Mouse (Mus musculus): Measurements from ENCODE around the gene Nr1d2.
"Not testable (repeated sequence)": the region's sequence is repeated elsewhere in the genome, so short reads cannot be mapped to it uniquely, and the experiment has no call there.

Nr1d2 gene

GRCm38 (mm10) chr14:18233076-18233475, 5.9 kb downstream of the Nr1d2 start:
- DNase-seq (ENCODE audit: low read depth, low spot score): no peak

- DNase-seq (ENCODE audit: low read depth, low spot score): not testable (repeated sequence)
Measured at GRCm38 (mm10) chr14:18231866-18232265, 7.1 kb downstream of the Nr1d2 start.

- DNase-seq (ENCODE audit: low read depth, low spot score): not testable (repeated sequence)
Measured at GRCm38 (mm10) chr14:18229751-18230150, 9.2 kb downstream of the Nr1d2 start.

DNA sequence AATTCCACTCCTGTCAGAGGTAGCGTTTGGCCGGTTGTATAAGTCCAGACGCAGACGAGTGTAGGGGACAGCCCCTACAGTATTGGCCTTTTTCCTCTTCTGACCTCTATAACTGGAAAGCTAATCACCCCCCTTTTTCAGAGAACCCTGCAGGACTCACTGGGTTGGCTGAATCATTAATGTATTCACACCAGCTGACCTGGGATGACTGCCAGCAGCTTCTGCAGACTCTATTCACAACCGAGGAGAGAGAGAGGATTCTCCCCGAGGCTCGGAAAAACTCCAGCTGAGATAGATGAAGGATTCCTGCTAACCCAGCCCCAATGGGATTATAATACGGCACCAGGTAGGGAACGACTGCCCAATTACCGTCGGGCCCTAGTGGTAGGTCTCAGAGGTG, 12.7 kb downstream of the Nr1d2 start:
- DNase-seq (ENCODE audit: low read depth, low spot score): not testable (repeated sequence)

DNA sequence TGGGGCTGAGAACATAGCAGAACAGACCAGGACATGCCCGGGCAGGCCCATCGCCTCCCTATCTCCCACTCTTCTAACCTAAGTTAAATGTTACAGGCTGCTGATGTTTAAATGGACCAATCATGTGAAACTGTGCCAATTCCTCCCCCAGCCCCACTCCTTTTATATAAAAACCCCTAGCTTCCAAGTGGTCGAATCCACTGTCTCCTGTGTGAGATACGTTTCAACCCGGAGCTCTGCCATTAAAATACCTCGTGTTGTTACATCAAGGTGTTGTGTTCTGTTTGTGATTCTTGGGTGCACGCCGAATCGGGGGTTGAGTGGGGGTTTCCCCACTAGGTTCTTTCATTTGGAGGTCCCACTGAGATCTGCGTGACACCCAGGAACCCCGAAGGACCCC, 13.5 kb downstream of the Nr1d2 start:
- DNase-seq (ENCODE audit: low read depth, low spot score): not testable (repeated sequence)

- DNase-seq (ENCODE audit: low read depth, low spot score): no peak
Measured at GRCm38 (mm10) chr14:18221977-18222376, 16.9 kb downstream of the Nr1d2 start.

GRCm38 (mm10) chr14:18217158-18217557, 21.8 kb downstream of the Nr1d2 start:
- no peak for DNase-seq (ENCODE audit: low read depth, low spot score)

- no peak for DNase-seq (ENCODE audit: low read depth, low spot score)
Measured at GRCm38 (mm10) chr14:18216428-18216827, 22.5 kb downstream of the Nr1d2 start.

DNA sequence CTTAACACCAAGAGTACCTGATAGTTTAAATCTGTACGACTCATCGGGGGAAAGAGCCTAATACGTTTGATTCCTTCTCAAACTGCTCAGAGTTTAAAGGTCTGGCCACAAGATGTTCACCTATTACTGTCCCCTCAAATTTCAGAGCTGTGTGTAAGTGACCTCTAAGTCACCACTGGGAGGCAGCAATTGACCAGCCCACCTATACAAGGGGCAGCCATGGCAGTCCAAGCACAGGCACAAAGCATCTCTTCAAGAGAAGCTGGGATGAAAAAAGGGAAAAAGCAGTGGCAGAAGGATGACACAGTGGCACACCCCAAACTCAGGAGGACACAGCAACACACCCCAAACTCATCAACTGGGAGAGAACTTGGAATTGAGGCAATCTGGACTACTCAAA, 28.1 kb downstream of the Nr1d2 start:
- DNase-seq (ENCODE audit: low read depth, low spot score): no peak

DNA sequence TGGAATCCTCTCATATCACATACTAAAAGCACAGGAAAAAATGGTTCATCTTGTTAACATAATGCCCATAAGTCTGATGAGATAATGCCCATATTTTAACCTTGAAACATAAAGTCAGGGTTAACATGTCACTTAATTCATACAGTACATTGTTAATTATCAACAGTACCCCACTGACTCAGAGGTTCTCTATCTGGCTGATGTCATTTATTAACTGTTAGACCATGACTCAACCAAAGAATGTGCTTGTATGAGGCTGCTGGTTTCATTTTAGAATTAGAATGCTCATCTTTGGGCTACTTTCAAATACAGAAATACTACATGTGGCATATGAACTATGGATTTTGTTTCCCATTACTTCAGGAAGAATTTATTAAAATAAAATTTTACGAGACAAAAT, 34.6 kb downstream of the Nr1d2 start:
- DNase-seq (ENCODE audit: low read depth, low spot score): not testable (repeated sequence)

- DNase-seq (ENCODE audit: low read depth, low spot score): no peak
Measured at GRCm38 (mm10) chr14:18201413-18201812, 37.5 kb downstream of the Nr1d2 start.

GRCm38 (mm10) chr14:18186883-18187417, 52.0 kb downstream of the Nr1d2 start:
- peak; percentile 21 for DNase-seq (ENCODE audit: low read depth, low spot score)

GRCm38 (mm10) chr14:18177531-18177930, 61.4 kb downstream of the Nr1d2 start:
- DNase-seq (ENCODE audit: low read depth, low spot score): not testable (repeated sequence)

GRCm38 (mm10) chr14:18167597-18167996, 71.3 kb downstream of the Nr1d2 start:
- no peak for DNase-seq (ENCODE audit: low read depth, low spot score)

DNA sequence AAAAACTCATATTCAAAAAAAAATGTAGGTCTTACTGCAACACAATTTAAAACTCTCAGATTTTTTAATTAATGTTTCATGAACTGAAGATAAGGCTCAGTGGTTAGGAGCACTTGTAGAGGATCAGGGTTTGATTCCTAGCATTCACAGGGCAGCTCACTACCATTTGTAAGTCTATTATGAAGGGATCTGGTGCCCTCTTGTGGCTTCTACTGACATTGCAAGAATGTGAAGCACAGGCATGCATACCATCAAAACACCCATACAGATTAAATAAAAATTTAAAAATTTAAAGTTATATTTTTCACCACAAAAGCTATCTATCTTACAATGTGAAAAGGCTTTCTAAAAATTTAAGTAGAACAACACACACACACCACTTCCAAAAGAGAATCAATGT, 71.9 kb downstream of the Nr1d2 start:
- DNase-seq (ENCODE audit: low read depth, low spot score): peak; percentile 19
